Mouse (Mus musculus): Measurements from ENCODE around the gene Cxcl14.

Gene Cxcl14

GRCm38 (mm10) chr13:56251176-56251923, 45.0 kb downstream of the Cxcl14 start:
- DNase-seq (ENCODE audit: low spot score), result no peak

- no peak for DNase-seq (ENCODE audit: low spot score)
Measured at GRCm38 (mm10) chr13:56250551-56251161, 45.7 kb downstream of the Cxcl14 start.

GRCm38 (mm10) chr13:56249593-56250341, 46.6 kb downstream of the Cxcl14 start:
- no peak for DNase-seq (ENCODE audit: low spot score)

GRCm38 (mm10) chr13:56243104-56243503, 53.2 kb downstream of the Cxcl14 start:
- no peak for DNase-seq (ENCODE audit: low spot score)

- DNase-seq (ENCODE audit: low spot score), result peak; percentile 79
Measured at GRCm38 (mm10) chr13:56240012-56240770, 56.2 kb downstream of the Cxcl14 start.

All from retina, embryonic 14.5 days (tissue).